Mouse (Mus musculus) ES-Bruce4 (cell line): ENCODE data around the gene Cgrrf1. TPM values are rescaled to one million over a fixed set of nuclear protein-coding genes. Genes with fewer than 3 reads are reported as not detected.

ENCODE experiments used
- H3K27ac ChIP-seq: 2 replicates; pipeline ENCODE4 v1.5.1; 2012; ENCODE audit warnings: low read length, inconsistent platforms; ENCODE audit not compliant: insufficient read depth
- H3K27me3 ChIP-seq: 2 replicates; pipeline ENCODE4 v1.6.1; 2012; ENCODE audit warnings: mild to moderate bottlenecking, low read length, inconsistent platforms; ENCODE audit not compliant: control insufficient read depth, poor library complexity, insufficient read depth, severe bottlenecking
- H3K36me3 ChIP-seq: 2 replicates; pipeline ENCODE4 v1.6.1; 2012; ENCODE audit warnings: inconsistent platforms, mild to moderate bottlenecking, low read length, moderate library complexity; ENCODE audit not compliant: control insufficient read depth, poor library complexity, insufficient read depth, severe bottlenecking
- H3K4me1 ChIP-seq: one replicate; pipeline ENCODE4 v1.8.1; 2011; ENCODE audit warnings: low read length; ENCODE audit not compliant: control insufficient read depth, insufficient read depth
- H3K4me3 ChIP-seq: 2 replicates; pipeline ENCODE4 v1.5.1; 2011; ENCODE audit warnings: low read depth, mild to moderate bottlenecking, low read length
- H3K9ac ChIP-seq: 2 replicates; pipeline ENCODE4 v1.6.1; 2012; ENCODE audit warnings: low read depth, mild to moderate bottlenecking, inconsistent platforms; ENCODE audit not compliant: poor library complexity, severe bottlenecking
- H3K9me3 ChIP-seq: replicated peaks from 2 replicates; pipeline ENCODE4 v1.6.1; 2012; ENCODE audit warnings: mild to moderate bottlenecking, low read length, inconsistent platforms; ENCODE audit not compliant: control insufficient read depth, poor library complexity, insufficient read depth, severe bottlenecking
- CTCF ChIP-seq: IDR thresholded peaks from one replicate; pipeline ENCODE4 v1.8.1; 2011; ENCODE audit warnings: low read depth, low read length
- EP300 ChIP-seq: IDR thresholded peaks from 2 replicates; pipeline ENCODE4 v1.6.1; 2011; ENCODE audit warnings: low read depth, low read length; ENCODE audit not compliant: insufficient read depth
- POLR2A ChIP-seq: IDR thresholded peaks from one replicate; pipeline ENCODE4 v1.8.1; 2011; ENCODE audit warnings: low read length; ENCODE audit not compliant: insufficient read depth
- polyA plus RNA-seq: library from polyadenylated mRNA; stranded (reverse); fragments of >200 nt; gene quantifications from 2 replicates; pipeline ENCODE4 v1.2.4, GENCODE M21; 2011; ENCODE audit warnings: low read depth; ENCODE audit not compliant: missing spikeins, insufficient read depth, insufficient read length

Gene Cgrrf1
- polyA plus RNA-seq, 1 experiment, result 12.4 TPM

- no peak overlapping the region for H3K4me3 ChIP-seq
- no peak overlapping the region for H3K9ac ChIP-seq
- TF ChIP-seq POLR2A (no peak), EP300 (no peak), CTCF (no peak)
- H3K27ac ChIP-seq, result no peak overlapping the region
- no peaks in the 10 kb centered on the region for H3K36me3 ChIP-seq
- no peaks in the 10 kb centered on the region for H3K27me3 ChIP-seq
- H3K4me1 ChIP-seq, result no peaks in the 10 kb centered on the region
- H3K9me3 ChIP-seq, result no peaks in the 10 kb centered on the region
Measured at GRCm38 (mm10) chr14:46853677-46854076, 21.8 kb downstream of the Cgrrf1 start.

- no peak overlapping the region for H3K27ac ChIP-seq
Measured at GRCm38 (mm10) chr14:46862922-46863321, 31.0 kb downstream of the Cgrrf1 start.

GRCm38 (mm10) chr14:46880935-46881334, 49.0 kb downstream of the Cgrrf1 start:
- TF ChIP-seq POLR2A, result no peak
- TF ChIP-seq CTCF, result peak; percentile 73
- H3K27ac ChIP-seq, result no peak overlapping the region
- H3K4me1 ChIP-seq, result no peaks in the 10 kb centered on the region
- H3K36me3 ChIP-seq, result no peaks in the 10 kb centered on the region
- H3K27me3 ChIP-seq, result peaks cover 8% of the 10 kb centered on the region
- no peak overlapping the region for H3K9ac ChIP-seq
- no peaks in the 10 kb centered on the region for H3K9me3 ChIP-seq
- H3K4me3 ChIP-seq, result no peak overlapping the region

More at GRCm38 (mm10) chr14:46862922-46863321, 31.0 kb downstream of the Cgrrf1 start:
- no peaks in the 10 kb centered on the region for H3K27me3 ChIP-seq
- H3K9me3 ChIP-seq, result no peaks in the 10 kb centered on the region
- no peak overlapping the region for H3K9ac ChIP-seq
- no peaks in the 10 kb centered on the region for H3K4me1 ChIP-seq
- H3K36me3 ChIP-seq, result no peaks in the 10 kb centered on the region
- no peak for TF ChIP-seq EP300
- TF ChIP-seq CTCF, result no peak
- H3K4me3 ChIP-seq, result no peak overlapping the region

- Histone ChIP-seq H3K4me1 (no peaks in the 10 kb centered on the region), H3K27me3 (peaks cover 8% of the 10 kb centered on the region), H3K9ac (peak overlapping the region; percentile 62), H3K4me3 (peak overlapping the region; percentile 56), H3K36me3 (no peaks in the 10 kb centered on the region), H3K9me3 (no peaks in the 10 kb centered on the region), H3K27ac (no peak overlapping the region)
- TF ChIP-seq POLR2A, result no peak
- no peak for TF ChIP-seq EP300
- no peak for TF ChIP-seq CTCF
Measured at GRCm38 (mm10) chr14:46881581-46882430, 49.9 kb downstream of the Cgrrf1 start.

- H3K27ac ChIP-seq, result no peak within 1 kb of the TSS
- peak within 1 kb of the TSS; percentile 62 for H3K9ac ChIP-seq
- peaks cover 8% of the 10 kb centered on the region for H3K27me3 ChIP-seq
- H3K9me3 ChIP-seq, result no peaks in the 10 kb centered on the region
- TF ChIP-seq EP300 (no peak), CTCF (no peak), POLR2A (no peak)
- H3K4me3 ChIP-seq, result peak within 1 kb of the TSS; percentile 56
- H3K4me1 ChIP-seq, result no peaks in the 10 kb centered on the region
- H3K36me3 ChIP-seq, result no peaks in the 10 kb centered on the region
Measured at GRCm38 (mm10) chr14:46882431-46883067, 50.6 kb downstream of the Cgrrf1 start, which contains the start of gene Samd4. Samd4 (plus strand) TSS chr14:46882854.
